Mouse (Mus musculus) cerebellum, adult 2 months (tissue): Measurements from ENCODE around the gene Tmeff1. TPM values are rescaled to one million over a fixed set of nuclear protein-coding genes. Genes with fewer than 3 reads are reported as not detected.

Experiments
- DNase-seq, 2 experiments: peaks; one replicate each; pipeline ENCODE4 v3.0.0; 2021
- H3K27ac ChIP-seq: fragments of 200-500 bp; 2 replicates; pipeline ENCODE4 v1.5.1; 2012; ENCODE audit warnings: low read length, control low read depth, inconsistent platforms; ENCODE audit not compliant: insufficient read depth
- H3K27me3 ChIP-seq: fragments of 200-500 bp; 2 replicates; pipeline ENCODE4 v1.6.1; 2012; ENCODE audit warnings: inconsistent platforms, mild to moderate bottlenecking, low read length, moderate library complexity; ENCODE audit not compliant: control insufficient read depth, insufficient read depth
- H3K4me1 ChIP-seq: fragments of 200-500 bp; 2 replicates; pipeline ENCODE4 v1.6.1; 2011; ENCODE audit warnings: low read length; ENCODE audit not compliant: control insufficient read depth, insufficient read depth
- H3K4me3 ChIP-seq: fragments of 200-500 bp; replicated peaks from 2 replicates; pipeline ENCODE3; 2011; ENCODE audit warnings: mild to moderate bottlenecking, low read depth, low read length, control low read depth; ENCODE audit not compliant: insufficient read depth
- CTCF ChIP-seq: fragments of 200-500 bp; IDR thresholded peaks from 2 replicates; pipeline ENCODE4 v1.5.1; 2011; ENCODE audit warnings: low read depth, mild to moderate bottlenecking, control low read depth, low read length, moderate library complexity, borderline replicate concordance; ENCODE audit not compliant: insufficient read depth
- POLR2A ChIP-seq: fragments of 200-500 bp; IDR thresholded peaks from 2 replicates; pipeline ENCODE4 v1.6.1; 2011; ENCODE audit warnings: low read length, control low read depth, borderline replicate concordance; ENCODE audit not compliant: insufficient read depth
- WGBS: fragments of 180-500 bp; shearing (Covaris S2); methylation state at CpG from one replicate; pipeline ENCODE4 v1.1.7; 2018; 5-methylcytosine and 5-hydroxymethylcytosine counted together
- polyA plus RNA-seq: library from polyadenylated mRNA; depleted of rRNA; stranded (reverse); fragments of >200 nt; gene quantifications from 2 replicates; pipeline ENCODE4 v1.2.3, GENCODE M21; 2012; rRNA removed

Gene Tmeff1
- polyA plus RNA-seq, 1 experiment = 74.5 TPM

- TF ChIP-seq CTCF = no peak
- TF ChIP-seq POLR2A = no peak
- H3K4me1 ChIP-seq = no peaks in the 10 kb centered on the region
- DNase-seq = no peak
- no peaks in the 10 kb centered on the region for H3K27me3 ChIP-seq
- H3K4me3 ChIP-seq = no peak overlapping the region
- WGBS = 85% methylated on average over 9 of the region's 9 CpGs
- no peak overlapping the region for H3K27ac ChIP-seq
These were observed 107.8 kb downstream of the Tmeff1 start for GRCm38 (mm10) chr4:48692736-48693292.

GRCm38 (mm10) chr4:48696706-48697105 lies 111.7 kb downstream of the Tmeff1 start:
- 93% methylated on average over 3 of the region's 3 CpGs for WGBS
- Histone ChIP-seq H3K27ac (no peak overlapping the region), H3K27me3 (no peaks in the 10 kb centered on the region; the same call in 1 of the 2 replicates), H3K4me1 (no peaks in the 10 kb centered on the region), H3K4me3 (no peak overlapping the region)
- no peak for TF ChIP-seq POLR2A
- no peak for TF ChIP-seq CTCF
- no peak for DNase-seq

GRCm38 (mm10) chr4:48697302-48697701 lies 112.3 kb downstream of the Tmeff1 start:
- Histone ChIP-seq H3K4me1 (no peaks in the 10 kb centered on the region), H3K27ac (no peak overlapping the region), H3K27me3 (no peaks in the 10 kb centered on the region; the same call in 1 of the 2 replicates), H3K4me3 (no peak overlapping the region)
- TF ChIP-seq CTCF (no peak), POLR2A (no peak)
- WGBS = 72% methylated on average over 11 of the region's 11 CpGs
- DNase-seq = no peak

Other genes with a start within 250 kb of the Tmeff1 start
- 15.2 and 17.2 TPM in 2 replicates for gene Tex10, start 111.7 kb upstream of the Tmeff1 start, polyA plus RNA-seq
- 16.3 and 17.7 TPM in 2 replicates for gene Msantd3, start 45.2 kb upstream of the Tmeff1 start, polyA plus RNA-seq
- gene Cavin4, start 78.3 kb downstream of the Tmeff1 start, polyA plus RNA-seq = 0.52 and 0.65 TPM in 2 replicates